Mouse (Mus musculus) liver, embryonic 12.5 days (tissue): Measurements from ENCODE around the gene Yeats4. TPM values are rescaled to one million over a fixed set of nuclear protein-coding genes. Genes with fewer than 3 reads are reported as not detected.

ENCODE experiments used
- ATAC-seq: fragments of 200-750 bp; cut with Nextera tagmentation; 2 replicates; pipeline ENCODE4 v1.8.0; 2017; ENCODE audit warnings: moderate number of reproducible peaks, mild to moderate bottlenecking, moderate library complexity
- H3K27ac ChIP-seq: fragments of 300-500 bp; sonication (generic); 2 replicates; pipeline ENCODE4 v1.5.1; 2016; ENCODE audit warnings: mild to moderate bottlenecking
- H3K27me3 ChIP-seq: fragments of 300-500 bp; sonication (generic); replicated peaks from 2 replicates; pipeline ENCODE4 v1.6.1; 2016; ENCODE audit warnings: mild to moderate bottlenecking, moderate library complexity
- H3K36me3 ChIP-seq: fragments of 300-500 bp; sonication (generic); 2 replicates; pipeline ENCODE4 v1.6.1; 2016; ENCODE audit warnings: mild to moderate bottlenecking, moderate library complexity
- H3K4me1 ChIP-seq: fragments of 300-500 bp; sonication (generic); 2 replicates; pipeline ENCODE4 v1.6.1; 2016
- H3K4me2 ChIP-seq: fragments of 300-500 bp; sonication (generic); 2 replicates; pipeline ENCODE4 v1.6.1; 2016; ENCODE audit warnings: mild to moderate bottlenecking, moderate library complexity
- H3K4me3 ChIP-seq: fragments of 300-500 bp; sonication (generic); 2 replicates; pipeline ENCODE4 v1.5.1; 2016; ENCODE audit warnings: mild to moderate bottlenecking, moderate library complexity
- H3K9ac ChIP-seq: fragments of 300-500 bp; sonication (generic); 2 replicates; pipeline ENCODE4 v1.6.1; 2016; ENCODE audit warnings: mild to moderate bottlenecking, moderate library complexity
- H3K9me3 ChIP-seq: fragments of 300-500 bp; sonication (generic); replicated peaks from 2 replicates; pipeline ENCODE4 v1.6.1; 2016; ENCODE audit warnings: mild to moderate bottlenecking, moderate library complexity
- WGBS: fragments of 180-500 bp; shearing (Covaris S2); methylation state at CpG from one replicate; pipeline ENCODE4 v1.1.7; 2016; ENCODE audit not compliant: insufficient replicate concordance; 5-methylcytosine and 5-hydroxymethylcytosine counted together
- polyA plus RNA-seq: library from polyadenylated mRNA; unstranded; fragments of >200 nt; fragmentation: Nextera tagmentation; extraction: Ambion mirVana; gene quantifications from 2 replicates; pipeline ENCODE4 v1.2.1, GENCODE M21; 2016

The Yeats4 gene
- polyA plus RNA-seq, 1 experiment from 2014 or later = 54.0 TPM

- 0 out of 2 replicates have a peak, but pooled peaks cover 3% of the 10 kb centered on the region for H3K27me3 ChIP-seq
- no peak overlapping the region for H3K4me2 ChIP-seq
- H3K9me3 ChIP-seq = no peaks in the 10 kb centered on the region
- H3K9ac ChIP-seq = no peak overlapping the region
- H3K4me3 ChIP-seq = no peak overlapping the region
- 0 out of 2 replicates have a peak, but pooled peaks cover 10% of the 10 kb centered on the region for H3K4me1 ChIP-seq
- H3K36me3 ChIP-seq = no peaks in the 10 kb centered on the region
- no peak for ATAC-seq
- WGBS = 69% methylated on average over 3 of the region's 3 CpGs
- H3K27ac ChIP-seq = no peak overlapping the region
Observed at GRCm38 (mm10) chr10:117196696-117197095, 27.6 kb downstream of the Yeats4 start.

GRCm38 (mm10) chr10:117195748-117196147 lies 28.6 kb downstream of the Yeats4 start:
- 0 out of 2 replicates have a peak, but pooled peaks cover 3% of the 10 kb centered on the region for H3K27me3 ChIP-seq
- 87% methylated on average over 4 of the region's 4 CpGs for WGBS
- no peak overlapping the region for H3K9ac ChIP-seq
- H3K36me3 ChIP-seq = no peaks in the 10 kb centered on the region
- ATAC-seq = no peak
- 0 out of 2 replicates have a peak, but pooled peaks cover 10% of the 10 kb centered on the region for H3K4me1 ChIP-seq
- H3K4me2 ChIP-seq = no peak overlapping the region
- no peaks in the 10 kb centered on the region for H3K9me3 ChIP-seq
- no peak overlapping the region for H3K27ac ChIP-seq
- no peak overlapping the region for H3K4me3 ChIP-seq

GRCm38 (mm10) chr10:117195005-117195404 lies 29.3 kb downstream of the Yeats4 start:
- no peak overlapping the region for H3K4me3 ChIP-seq
- 0 out of 2 replicates have a peak, but pooled peaks cover 12% of the 10 kb centered on the region for H3K4me1 ChIP-seq
- ATAC-seq = no peak
- H3K27me3 ChIP-seq = 0 out of 2 replicates have a peak, but pooled peaks cover 3% of the 10 kb centered on the region
- H3K9me3 ChIP-seq = no peaks in the 10 kb centered on the region
- 85% methylated on average over 12 of the region's 12 CpGs for WGBS
- no peaks in the 10 kb centered on the region for H3K36me3 ChIP-seq
- no peak overlapping the region for H3K4me2 ChIP-seq
- H3K27ac ChIP-seq = no peak overlapping the region
- no peak overlapping the region for H3K9ac ChIP-seq

- 0 out of 2 replicates have a peak, but pooled peaks cover under 1% of the 10 kb centered on the region for H3K27me3 ChIP-seq
- H3K4me3 ChIP-seq = no peak overlapping the region
- H3K9ac ChIP-seq = no peak overlapping the region
- 79% methylated on average over 5 of the region's 5 CpGs for WGBS
- ATAC-seq = no peak
- 0 out of 2 replicates have a peak, but pooled peaks cover 12% of the 10 kb centered on the region for H3K4me1 ChIP-seq
- no peak overlapping the region for H3K27ac ChIP-seq
- H3K9me3 ChIP-seq = no peaks in the 10 kb centered on the region
- no peaks in the 10 kb centered on the region for H3K36me3 ChIP-seq
- H3K4me2 ChIP-seq = no peak overlapping the region
Observed at GRCm38 (mm10) chr10:117193364-117193763, 30.9 kb downstream of the Yeats4 start.

- Histone ChIP-seq H3K27ac (no peak overlapping the region), H3K4me1 (peaks cover 22% of the 10 kb centered on the region), H3K9me3 (no peaks in the 10 kb centered on the region), H3K36me3 (no peaks in the 10 kb centered on the region), H3K9ac (no peak overlapping the region), H3K4me2 (no peak overlapping the region), H3K4me3 (no peak overlapping the region), H3K27me3 (peaks cover 14% of the 10 kb centered on the region; the same call in 1 of the 2 replicates)
- no peak for ATAC-seq
- 46% methylated on average over 9 of the region's 9 CpGs for WGBS
Observed at GRCm38 (mm10) chr10:117185399-117186089, 38.8 kb downstream of the Yeats4 start.

GRCm38 (mm10) chr10:117181098-117181497 lies 43.2 kb downstream of the Yeats4 start:
- no peaks in the 10 kb centered on the region for H3K27me3 ChIP-seq
- no peaks in the 10 kb centered on the region for H3K36me3 ChIP-seq
- H3K9me3 ChIP-seq = no peaks in the 10 kb centered on the region
- ATAC-seq = no peak
- no peak overlapping the region for H3K4me3 ChIP-seq
- H3K27ac ChIP-seq = no peak overlapping the region
- no peak overlapping the region for H3K4me2 ChIP-seq
- 33% methylated on average over 3 of the region's 3 CpGs for WGBS
- H3K4me1 ChIP-seq = peaks cover 21% of the 10 kb centered on the region
- no peak overlapping the region for H3K9ac ChIP-seq

- Histone ChIP-seq H3K4me1 (peaks cover 36% of the 10 kb centered on the region), H3K36me3 (no peaks in the 10 kb centered on the region), H3K9me3 (no peaks in the 10 kb centered on the region), H3K27me3 (no peaks in the 10 kb centered on the region), H3K4me3 (0 out of 2 replicates have a peak overlapping the region, but pooled peaks have one; percentile 20), H3K9ac (no peak overlapping the region), H3K27ac (peak overlapping the region; percentile 27; the same call in 1 of the 2 replicates), H3K4me2 (peak overlapping the region; percentile 54)
- WGBS = 60% methylated on average over 12 of the region's 12 CpGs
- no peak for ATAC-seq
Observed at GRCm38 (mm10) chr10:117174645-117175044, 49.7 kb downstream of the Yeats4 start.

GRCm38 (mm10) chr10:117173566-117174438 lies 50.5 kb downstream of the Yeats4 start:
- no peaks in the 10 kb centered on the region for H3K9me3 ChIP-seq
- ATAC-seq = peak; percentile 72
- peak overlapping the region; percentile 20 for H3K4me3 ChIP-seq
- 39% methylated on average over 13 of the region's 13 CpGs for WGBS
- peak overlapping the region; percentile 27; the same call in 1 of the 2 replicates for H3K27ac ChIP-seq
- H3K4me1 ChIP-seq = peaks cover 39% of the 10 kb centered on the region
- H3K27me3 ChIP-seq = no peaks in the 10 kb centered on the region
- no peaks in the 10 kb centered on the region for H3K36me3 ChIP-seq
- peak overlapping the region; percentile 54 for H3K4me2 ChIP-seq
- H3K9ac ChIP-seq = peak overlapping the region; percentile 37; the same call in 1 of the 2 replicates

GRCm38 (mm10) chr10:117173111-117173510 lies 51.2 kb downstream of the Yeats4 start:
- Histone ChIP-seq H3K27me3 (no peaks in the 10 kb centered on the region), H3K27ac (no peak overlapping the region), H3K4me2 (no peak overlapping the region), H3K36me3 (no peaks in the 10 kb centered on the region), H3K4me1 (peaks cover 46% of the 10 kb centered on the region), H3K9ac (no peak overlapping the region), H3K9me3 (no peaks in the 10 kb centered on the region), H3K4me3 (no peak overlapping the region)
- 83% methylated on average over 1 of the region's 1 CpGs for WGBS
- no peak for ATAC-seq

GRCm38 (mm10) chr10:117172069-117172468 lies 52.2 kb downstream of the Yeats4 start:
- no peak overlapping the region for H3K4me3 ChIP-seq
- peaks cover 55% of the 10 kb centered on the region for H3K4me1 ChIP-seq
- H3K36me3 ChIP-seq = no peaks in the 10 kb centered on the region
- H3K9me3 ChIP-seq = no peaks in the 10 kb centered on the region
- H3K27me3 ChIP-seq = no peaks in the 10 kb centered on the region
- no peak overlapping the region for H3K27ac ChIP-seq
- H3K4me2 ChIP-seq = no peak overlapping the region
- 46% methylated on average over 3 of the region's 3 CpGs for WGBS
- ATAC-seq = no peak
- H3K9ac ChIP-seq = no peak overlapping the region

- no peaks in the 10 kb centered on the region for H3K9me3 ChIP-seq
- peak overlapping the region; percentile 85 for H3K27ac ChIP-seq
- peak overlapping the region; percentile 54 for H3K4me2 ChIP-seq
- peaks cover 51% of the 10 kb centered on the region for H3K4me1 ChIP-seq
- 65% methylated on average over 11 of the region's 11 CpGs for WGBS
- H3K4me3 ChIP-seq = peak overlapping the region; percentile 17; the same call in 1 of the 2 replicates
- no peaks in the 10 kb centered on the region for H3K36me3 ChIP-seq
- peak; percentile 95 for ATAC-seq
- peak overlapping the region; percentile 44; the same call in 1 of the 2 replicates for H3K9ac ChIP-seq
- peaks cover 15% of the 10 kb centered on the region; the same call in 1 of the 2 replicates for H3K27me3 ChIP-seq
Observed at GRCm38 (mm10) chr10:117166785-117167425, 57.4 kb downstream of the Yeats4 start.
